Mouse (Mus musculus) stomach, embryonic 15.5 days (tissue): Measurements from ENCODE around the gene Miga2. TPM values are rescaled to one million over a fixed set of nuclear protein-coding genes. Genes with fewer than 3 reads are reported as not detected.
A peak's percentile ranks its signal among the peaks of the same experiment; 100 is the strongest.

Experiments used
- ATAC-seq: fragments of 200-750 bp; cut with Nextera tagmentation; 2 replicates; pipeline ENCODE4 v1.8.0; 2017; ENCODE audit warnings: low read depth, moderate number of reproducible peaks, moderate TSS enrichment; ENCODE audit not compliant: insufficient read depth, low FRiP score
- H3K27ac ChIP-seq: fragments of 300-500 bp; sonication (generic); 2 replicates; pipeline ENCODE4 v1.5.1; 2015; ENCODE audit warnings: mild to moderate bottlenecking, inconsistent platforms
- H3K27me3 ChIP-seq: fragments of 300-500 bp; sonication (generic); replicated peaks from 2 replicates; pipeline ENCODE4 v1.6.1; 2015; ENCODE audit warnings: inconsistent platforms
- H3K36me3 ChIP-seq: fragments of 300-500 bp; sonication (generic); 2 replicates; pipeline ENCODE4 v1.6.1; 2015; ENCODE audit warnings: inconsistent platforms
- H3K4me1 ChIP-seq: fragments of 300-500 bp; sonication (generic); 2 replicates; pipeline ENCODE4 v1.6.1; 2015; ENCODE audit warnings: inconsistent platforms
- H3K4me2 ChIP-seq: fragments of 300-500 bp; sonication (generic); 2 replicates; pipeline ENCODE4 v1.6.1; 2015; ENCODE audit warnings: mild to moderate bottlenecking, inconsistent platforms
- H3K4me3 ChIP-seq: fragments of 300-500 bp; sonication (generic); replicated peaks from 2 replicates; pipeline ENCODE4 v1.5.1; 2015; ENCODE audit warnings: inconsistent platforms
- H3K9ac ChIP-seq: fragments of 300-500 bp; sonication (generic); 2 replicates; pipeline ENCODE4 v1.6.1; 2015; ENCODE audit warnings: inconsistent platforms
- H3K9me3 ChIP-seq: fragments of 300-500 bp; sonication (generic); 2 replicates; pipeline ENCODE4 v1.6.1; 2016; ENCODE audit warnings: inconsistent platforms
- WGBS: fragments of 180-500 bp; shearing (Covaris S2); methylation state at CpG from one replicate; pipeline ENCODE4 v1.1.7; 2015; 5-methylcytosine and 5-hydroxymethylcytosine counted together
- polyA plus RNA-seq: library from polyadenylated mRNA; unstranded; fragments of >200 nt; fragmentation: Nextera tagmentation; extraction: Ambion mirVana; gene quantifications from 2 replicates; pipeline ENCODE4 v1.2.1, GENCODE M21; 2015

Miga2 gene
- 20.8 and 24.3 TPM in 2 replicates for polyA plus RNA-seq

DNA sequence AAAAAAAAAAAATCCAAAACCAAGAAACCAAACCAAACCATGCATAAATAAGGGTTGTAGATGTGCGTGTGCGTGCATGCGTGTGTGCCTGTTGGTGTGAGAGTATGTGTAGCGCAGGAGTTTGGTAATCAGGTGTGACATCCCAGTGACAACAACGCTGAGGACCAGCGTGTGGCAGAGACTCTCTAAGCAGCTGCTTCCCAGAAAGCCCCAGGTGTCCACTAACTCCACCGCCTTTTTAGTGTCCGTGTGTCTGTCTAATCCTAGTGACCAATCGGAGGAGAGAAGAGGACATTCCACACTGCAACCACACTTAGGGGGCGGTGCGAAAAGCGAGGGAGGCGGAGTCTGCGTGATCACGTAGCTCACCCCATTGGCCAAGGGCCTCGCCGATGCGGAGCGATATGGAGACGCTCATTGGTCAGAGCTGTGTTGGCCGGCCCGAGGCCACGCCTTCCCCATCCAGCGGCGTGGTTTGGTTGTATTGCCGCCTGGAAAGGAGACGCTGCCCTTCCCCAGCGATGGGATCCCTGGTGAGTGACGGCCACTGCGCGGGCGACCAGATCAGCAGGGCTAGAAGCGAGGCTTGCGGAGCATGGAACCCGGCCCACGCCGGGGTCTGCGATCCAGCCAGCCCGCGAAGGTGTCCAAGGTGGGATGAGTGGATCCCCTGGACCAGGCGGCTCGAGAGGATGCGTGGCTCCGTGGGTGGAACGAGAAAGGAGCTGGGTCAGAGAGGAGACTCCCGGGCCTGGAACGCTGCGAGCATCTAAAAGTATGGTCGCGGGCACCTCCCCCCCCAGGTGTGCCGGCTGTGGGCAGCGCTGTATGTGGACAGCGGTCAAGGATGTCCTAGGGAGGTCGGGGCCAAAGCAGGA lies at the start of gene Miga2:
Miga2 (plus strand) TSS at position 461 of the 878 bp plus-strand sequence.
- peak within 1 kb of the TSS; percentile 74 for H3K9ac ChIP-seq
- H3K4me2 ChIP-seq, result peak within 1 kb of the TSS; percentile 87
- no peaks in the 10 kb centered on the region for H3K27me3 ChIP-seq
- peaks cover 19% of the 10 kb centered on the region for H3K4me1 ChIP-seq
- H3K9me3 ChIP-seq, result no peaks in the 10 kb centered on the region
- peak; percentile 100 for ATAC-seq
- H3K36me3 ChIP-seq, result peaks cover 9% of the 10 kb centered on the region
- whole genome bisulfite sequencing, result under 1% methylated on average over 54 of the region's 54 CpGs
- H3K4me3 ChIP-seq, result peak within 1 kb of the TSS; percentile 64
- peak within 1 kb of the TSS; percentile 77 for H3K27ac ChIP-seq

DNA sequence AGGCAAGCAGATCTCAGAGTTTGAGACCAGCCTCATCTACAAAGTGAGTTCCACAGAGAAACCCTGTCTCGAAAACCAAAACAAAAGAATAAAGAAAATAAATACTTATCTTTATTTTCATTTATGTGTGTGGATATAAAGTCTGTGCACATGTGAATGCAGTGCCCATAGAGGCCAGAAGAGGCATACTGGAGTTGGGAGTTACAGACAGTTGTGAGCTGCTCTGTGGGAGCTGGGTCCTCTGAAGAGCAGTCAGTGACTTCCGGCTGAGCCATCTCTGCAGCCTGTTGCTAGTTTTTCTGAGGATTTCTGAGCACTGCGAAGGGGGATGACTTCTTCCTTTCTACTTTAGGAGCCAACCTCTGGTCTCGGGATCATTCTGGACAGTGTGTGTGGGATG lies 47.9 kb upstream of the Miga2 start:
- Histone ChIP-seq H3K9me3 (no peaks in the 10 kb centered on the region), H3K4me1 (no peaks in the 10 kb centered on the region), H3K36me3 (peaks cover 53% of the 10 kb centered on the region), H3K27me3 (no peaks in the 10 kb centered on the region), H3K4me2 (no peak overlapping the region), H3K4me3 (no peak overlapping the region), H3K27ac (no peak overlapping the region), H3K9ac (no peak overlapping the region)
- ATAC-seq, result no peak
- 95% methylated on average over 4 of the region's 4 CpGs for WGBS

DNA sequence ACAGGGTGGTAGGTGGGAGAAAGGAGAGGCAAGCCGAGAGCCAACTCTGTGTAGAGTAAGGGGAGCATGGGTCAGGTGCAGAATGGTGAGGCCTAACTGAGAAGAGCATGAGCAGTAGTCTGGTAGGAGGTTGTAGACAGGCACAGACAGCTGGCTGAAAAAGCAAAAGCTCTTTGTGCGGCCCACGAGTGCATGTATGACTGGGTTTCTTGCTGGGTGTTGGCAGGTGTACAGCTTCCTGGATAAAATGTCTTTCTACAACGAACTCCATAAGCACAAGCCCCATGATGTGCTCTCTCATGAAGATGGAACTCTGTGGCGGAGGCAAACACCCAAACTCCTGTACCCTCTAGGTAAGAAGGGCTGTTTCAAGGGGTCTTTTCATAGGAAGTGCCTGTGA lies 47.1 kb upstream of the Miga2 start:
- Histone ChIP-seq H3K4me1 (no peaks in the 10 kb centered on the region), H3K9ac (no peak overlapping the region; the same call in 1 of the 2 replicates), H3K27me3 (no peaks in the 10 kb centered on the region), H3K4me3 (no peak overlapping the region), H3K36me3 (peaks cover 52% of the 10 kb centered on the region), H3K4me2 (no peak overlapping the region), H3K27ac (no peak overlapping the region), H3K9me3 (no peaks in the 10 kb centered on the region)
- no peak for ATAC-seq
- WGBS, result 92% methylated on average over 5 of the region's 5 CpGs

DNA sequence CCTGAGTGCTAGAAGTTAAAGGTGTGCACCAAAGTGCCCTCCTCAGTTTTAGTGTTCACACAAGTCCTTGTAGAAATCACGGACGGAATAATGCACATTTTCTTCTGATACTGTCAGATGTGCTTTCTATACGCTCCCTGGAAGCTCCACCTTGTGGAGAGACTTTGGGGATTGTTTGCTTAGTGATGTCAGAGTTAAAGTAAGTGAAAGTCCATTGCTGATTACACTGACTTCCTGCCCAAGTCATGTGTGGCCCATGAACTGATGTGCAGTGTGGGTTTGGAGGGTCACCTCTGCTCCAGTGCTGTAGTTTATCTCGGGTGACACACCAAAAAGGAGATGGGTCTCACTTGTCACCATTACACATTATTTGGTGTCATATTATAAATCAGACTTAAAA lies 44.8 kb upstream of the Miga2 start:
- H3K4me2 ChIP-seq, result no peak overlapping the region

DNA sequence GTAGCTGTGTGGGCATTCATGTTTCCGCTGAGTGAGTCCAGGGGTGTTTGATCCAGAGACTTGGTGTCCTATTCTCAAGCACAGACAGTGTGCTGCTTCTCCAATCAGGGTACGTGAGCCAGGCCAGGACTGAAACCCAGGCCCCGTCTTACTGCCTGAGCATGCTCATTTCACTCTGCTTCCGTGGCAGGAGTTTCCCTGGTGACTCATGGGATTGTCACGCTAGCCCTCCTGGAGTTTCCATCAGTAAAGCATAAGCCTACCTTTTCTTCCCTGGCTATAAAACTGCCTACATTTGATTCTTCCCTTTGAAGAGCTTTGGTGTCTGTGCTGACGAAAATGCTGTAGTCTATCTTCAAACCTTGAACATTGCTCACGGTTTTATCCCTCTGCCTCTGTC lies 40.9 kb upstream of the Miga2 start:
- Histone ChIP-seq H3K4me2 (no peak overlapping the region), H3K4me1 (no peaks in the 10 kb centered on the region), H3K27me3 (no peaks in the 10 kb centered on the region), H3K27ac (no peak overlapping the region), H3K36me3 (peaks cover 64% of the 10 kb centered on the region), H3K4me3 (no peak overlapping the region), H3K9me3 (no peaks in the 10 kb centered on the region), H3K9ac (no peak overlapping the region)
- no peak for ATAC-seq
- WGBS, result 92% methylated on average over 7 of the region's 7 CpGs

More for the DNA sequence above, 44.8 kb upstream of the Miga2 start:
- Histone ChIP-seq H3K4me1 (no peaks in the 10 kb centered on the region), H3K9ac (no peak overlapping the region), H3K4me3 (no peak overlapping the region), H3K9me3 (no peaks in the 10 kb centered on the region), H3K27me3 (no peaks in the 10 kb centered on the region), H3K27ac (no peak overlapping the region), H3K36me3 (peaks cover 56% of the 10 kb centered on the region)
- 71% methylated on average over 4 of the region's 4 CpGs for WGBS
- ATAC-seq, result no peak

DNA sequence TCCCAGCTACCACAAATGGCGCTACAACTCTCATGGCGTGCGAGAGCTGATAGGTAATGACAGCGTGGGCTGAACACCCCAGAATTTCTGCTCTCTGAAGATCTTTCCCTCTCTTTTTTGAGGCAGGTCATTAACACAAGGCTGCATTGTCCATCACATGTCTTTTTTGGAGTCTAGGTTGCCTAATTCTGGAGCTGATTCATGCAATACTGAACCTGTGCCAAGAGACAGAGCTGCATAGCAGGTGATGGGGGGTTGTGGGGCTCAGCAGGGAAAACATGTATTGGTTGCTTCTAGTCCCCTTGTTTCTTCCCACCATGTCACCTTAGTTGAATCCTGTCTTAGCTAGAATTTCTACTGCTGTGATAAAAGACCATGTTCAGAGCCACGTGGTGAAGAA lies 38.7 kb upstream of the Miga2 start:
- no peak overlapping the region for H3K4me2 ChIP-seq
- no peak for ATAC-seq
- no peak overlapping the region for H3K4me3 ChIP-seq
- H3K27ac ChIP-seq, result no peak overlapping the region
- WGBS, result 93% methylated on average over 5 of the region's 5 CpGs
- no peaks in the 10 kb centered on the region for H3K27me3 ChIP-seq
- H3K9ac ChIP-seq, result no peak overlapping the region
- H3K36me3 ChIP-seq, result peaks cover 74% of the 10 kb centered on the region
- no peaks in the 10 kb centered on the region for H3K9me3 ChIP-seq
- no peaks in the 10 kb centered on the region for H3K4me1 ChIP-seq

DNA sequence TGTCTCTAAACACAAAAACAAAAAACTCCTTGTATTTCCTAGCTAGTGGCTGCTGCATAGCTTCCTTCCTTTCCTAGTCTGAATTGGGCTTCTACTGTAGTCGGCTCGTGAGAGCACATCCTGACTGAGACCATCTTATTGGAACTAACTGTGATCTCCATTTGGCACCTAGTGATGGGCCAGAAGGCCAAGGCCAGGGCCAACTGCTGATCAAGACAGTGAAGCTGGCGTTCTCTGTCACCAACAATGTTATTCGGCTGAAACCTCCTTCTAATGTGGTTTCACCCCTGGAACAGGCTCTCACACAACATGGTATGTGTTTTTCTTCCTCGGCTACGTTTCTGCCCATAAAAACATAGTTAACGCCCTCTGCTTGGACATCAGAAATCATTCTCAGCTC lies 36.8 kb upstream of the Miga2 start:
- H3K4me2 ChIP-seq, result no peak overlapping the region
- no peak overlapping the region for H3K27ac ChIP-seq
- no peaks in the 10 kb centered on the region for H3K9me3 ChIP-seq
- H3K4me1 ChIP-seq, result no peaks in the 10 kb centered on the region
- H3K36me3 ChIP-seq, result peaks cover 74% of the 10 kb centered on the region
- WGBS, result 95% methylated on average over 7 of the region's 7 CpGs
- no peak for ATAC-seq
- no peaks in the 10 kb centered on the region for H3K27me3 ChIP-seq
- no peak overlapping the region for H3K4me3 ChIP-seq
- H3K9ac ChIP-seq, result no peak overlapping the region

DNA sequence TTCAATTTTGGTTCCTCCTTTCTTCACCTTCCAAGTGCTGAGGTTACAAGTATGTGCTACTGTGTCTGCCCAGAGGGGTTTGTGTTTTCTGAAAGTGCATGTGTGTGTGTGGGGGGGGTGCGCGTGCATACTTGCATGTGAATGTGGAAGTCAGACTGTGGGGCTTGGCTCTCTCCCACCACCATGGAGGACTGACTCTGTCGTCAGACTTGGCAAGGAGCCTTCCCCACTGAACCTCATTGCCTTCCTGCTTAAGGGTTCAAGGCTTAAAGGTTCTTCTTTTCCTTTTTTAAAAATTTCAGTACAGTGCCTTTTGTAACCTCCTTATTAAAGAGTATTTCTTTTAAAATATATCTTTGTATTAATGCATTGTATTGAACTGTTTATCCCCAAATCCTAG lies 35.2 kb upstream of the Miga2 start:
- 87% methylated on average over 3 of the region's 3 CpGs for WGBS
- H3K4me1 ChIP-seq, result no peaks in the 10 kb centered on the region
- peaks cover 74% of the 10 kb centered on the region for H3K36me3 ChIP-seq

DNA sequence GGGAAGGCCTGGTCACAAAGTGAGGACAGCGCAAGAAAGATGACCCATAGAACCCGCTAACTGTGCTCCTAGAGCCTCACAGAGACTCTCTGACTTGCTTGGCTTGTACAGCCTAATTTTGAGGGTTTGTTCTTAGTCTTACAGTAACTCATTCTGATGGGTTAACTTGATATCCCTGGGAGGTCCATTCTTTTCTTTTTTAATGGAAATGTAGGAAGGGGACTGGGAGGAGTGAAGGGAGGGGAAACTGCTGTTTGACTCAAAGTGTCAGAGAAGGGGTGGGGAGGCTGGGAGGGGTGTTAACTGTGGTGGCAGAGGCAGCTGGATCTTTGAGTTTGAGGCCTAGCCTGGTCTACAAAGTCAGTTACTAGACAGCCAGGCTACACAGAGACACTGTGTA lies 28.7 kb upstream of the Miga2 start:
- H3K27me3 ChIP-seq, result no peaks in the 10 kb centered on the region
- WGBS, result 91% methylated on average over 2 of the region's 2 CpGs
- H3K9me3 ChIP-seq, result no peaks in the 10 kb centered on the region
- ATAC-seq, result no peak
- H3K4me2 ChIP-seq, result no peak overlapping the region
- H3K27ac ChIP-seq, result no peak overlapping the region
- H3K9ac ChIP-seq, result no peak overlapping the region
- no peaks in the 10 kb centered on the region for H3K4me1 ChIP-seq
- no peak overlapping the region for H3K4me3 ChIP-seq
- peaks cover 68% of the 10 kb centered on the region for H3K36me3 ChIP-seq

More for the DNA sequence above, 35.2 kb upstream of the Miga2 start:
- Histone ChIP-seq H3K4me3 (no peak overlapping the region), H3K9ac (no peak overlapping the region), H3K4me2 (no peak overlapping the region), H3K9me3 (no peaks in the 10 kb centered on the region), H3K27ac (no peak overlapping the region), H3K27me3 (no peaks in the 10 kb centered on the region)
- no peak for ATAC-seq

DNA sequence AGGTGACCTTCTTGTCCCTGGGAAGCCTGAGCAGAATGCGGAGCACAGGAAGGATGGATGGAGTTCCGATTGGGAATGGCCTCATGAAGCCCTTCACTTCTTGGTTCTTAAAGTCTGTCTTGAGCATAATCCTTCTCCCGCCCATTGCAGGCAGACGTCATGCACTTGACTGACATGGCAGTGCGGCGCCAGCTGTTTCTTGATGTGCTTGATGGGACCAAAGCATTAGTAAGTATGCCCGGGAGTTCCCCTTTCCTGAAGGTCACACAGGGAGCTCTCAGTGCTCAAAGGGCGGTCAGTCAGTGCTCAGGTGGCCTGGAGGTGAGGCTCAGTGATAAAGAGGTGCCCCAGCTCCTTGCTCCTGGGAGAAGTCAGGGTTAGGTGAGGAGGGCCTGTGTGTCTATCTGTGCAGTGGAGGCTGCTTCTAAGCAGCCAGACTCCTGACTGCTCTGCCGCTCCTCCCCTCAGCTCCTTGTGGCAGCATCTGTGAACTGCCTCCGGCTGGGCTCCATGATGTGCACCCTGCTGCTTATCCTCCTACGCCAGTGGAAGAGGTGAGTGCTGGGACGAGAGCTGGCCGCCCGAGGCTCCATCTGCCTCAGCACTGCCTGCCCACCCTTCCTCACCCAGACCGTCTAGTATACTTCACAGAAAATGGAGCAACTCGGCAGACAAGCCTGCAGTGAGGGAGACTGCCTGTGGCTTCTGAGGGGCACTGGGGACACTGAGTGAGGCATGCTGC lies 27.7 kb upstream of the Miga2 start:
- H3K9ac ChIP-seq, result no peak overlapping the region
- no peak for ATAC-seq
- no peak overlapping the region for H3K27ac ChIP-seq
- no peaks in the 10 kb centered on the region for H3K4me1 ChIP-seq
- 86% methylated on average over 16 of the region's 16 CpGs for WGBS
- no peaks in the 10 kb centered on the region for H3K9me3 ChIP-seq
- no peaks in the 10 kb centered on the region for H3K27me3 ChIP-seq
- H3K4me2 ChIP-seq, result no peak overlapping the region
- no peak overlapping the region for H3K4me3 ChIP-seq
- H3K36me3 ChIP-seq, result peaks cover 70% of the 10 kb centered on the region

DNA sequence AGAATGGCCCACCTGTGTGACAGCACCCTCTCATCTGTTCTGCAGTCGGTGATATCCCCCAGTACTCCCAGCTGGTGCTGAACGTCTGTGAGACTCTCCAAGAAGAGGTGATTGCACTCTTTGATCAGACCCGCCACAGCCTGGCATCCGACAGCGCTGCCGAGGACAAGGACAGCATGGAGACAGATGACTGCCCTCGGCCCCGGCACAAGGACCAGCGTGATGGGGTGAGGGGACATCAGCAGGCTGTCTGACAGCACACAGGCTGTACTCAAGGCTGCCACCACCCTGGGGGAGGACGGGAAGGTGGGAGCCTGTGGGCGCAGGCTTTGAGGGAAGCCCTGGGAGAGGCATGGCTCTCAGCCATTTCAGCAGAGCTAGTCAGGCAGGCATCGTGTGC lies 26.9 kb upstream of the Miga2 start:
- ATAC-seq, result no peak
- no peak overlapping the region for H3K4me3 ChIP-seq
- peaks cover 76% of the 10 kb centered on the region for H3K36me3 ChIP-seq
- H3K9ac ChIP-seq, result no peak overlapping the region
- H3K4me1 ChIP-seq, result no peaks in the 10 kb centered on the region
- H3K27me3 ChIP-seq, result no peaks in the 10 kb centered on the region
- H3K4me2 ChIP-seq, result no peak overlapping the region
- H3K9me3 ChIP-seq, result no peaks in the 10 kb centered on the region
- no peak overlapping the region for H3K27ac ChIP-seq
- WGBS, result 75% methylated on average over 12 of the region's 12 CpGs

DNA sequence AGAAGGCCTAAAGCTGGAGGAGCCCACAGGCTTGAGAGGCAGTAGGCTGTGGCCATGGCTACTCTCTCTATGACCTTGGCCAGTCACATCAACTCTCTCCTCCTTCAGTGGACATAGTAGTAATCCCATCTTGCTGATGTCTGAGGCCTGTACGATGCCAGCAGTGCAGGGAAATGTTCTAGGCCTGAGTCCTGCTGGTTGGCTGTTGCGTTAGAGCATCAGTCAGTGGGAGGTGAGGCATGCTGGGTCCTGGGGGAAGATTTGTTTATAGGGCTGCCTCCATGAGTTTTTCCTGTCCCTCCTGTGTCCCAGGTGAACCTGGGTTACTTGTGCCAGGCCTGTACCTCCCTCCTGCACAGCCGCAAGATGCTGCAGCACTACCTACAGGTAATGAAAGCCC lies 22.0 kb upstream of the Miga2 start:
- WGBS, result 95% methylated on average over 3 of the region's 3 CpGs
- no peak overlapping the region for H3K27ac ChIP-seq
- ATAC-seq, result no peak
- H3K36me3 ChIP-seq, result peaks cover 80% of the 10 kb centered on the region
- no peaks in the 10 kb centered on the region for H3K4me1 ChIP-seq
- no peak overlapping the region for H3K4me2 ChIP-seq
- H3K9me3 ChIP-seq, result no peaks in the 10 kb centered on the region
- H3K4me3 ChIP-seq, result no peak overlapping the region
- no peak overlapping the region for H3K9ac ChIP-seq
- no peaks in the 10 kb centered on the region for H3K27me3 ChIP-seq
